Mouse (Mus musculus) mouse embryonic stem cell (cell line): Measurements from ENCODE around the gene Polr1d.

Source experiments
- in situ Hi-C, 2 experiments: fragments of 300-500 bp; cut with MboI; formaldehyde crosslinking; loops; 1 replicate in 1 of 2; 3 replicates in 1 of 2; pipeline ENCODE4 v1.14.3; 2019 to 2020; ENCODE audit warnings: low sequenced_read_pairs in 2 of 2, low pct_unique_long_range_greater_than_20kb in 1 of 2, mixed read lengths in 1 of 2; ENCODE audit not compliant: unreplicated experiment in 1 of 2

The Polr1d gene

GRCm38 (mm10) chr5:147076799-147077165 is at the start of gene Polr1d:
Polr1d (plus strand) TSS chr5:147077050.
- in situ Hi-C loops, result no loop called here

GRCm38 (mm10) chr5:147031281-147031680 is 45.6 kb upstream of the Polr1d start:
- in situ Hi-C loops, result no loop called here

GRCm38 (mm10) chr5:147033155-147033554 is 43.7 kb upstream of the Polr1d start:
- in situ Hi-C loops, result no loop called here

- in situ Hi-C loops, result no loop called here
Measured at GRCm38 (mm10) chr5:147034283-147034682, 42.6 kb upstream of the Polr1d start.

- in situ Hi-C loops, result no loop called here
Measured at GRCm38 (mm10) chr5:147035301-147035700, 41.5 kb upstream of the Polr1d start.

- in situ Hi-C loops, result no loop called here
Measured at GRCm38 (mm10) chr5:147036028-147036427, 40.8 kb upstream of the Polr1d start.

GRCm38 (mm10) chr5:147036661-147037060 is 40.2 kb upstream of the Polr1d start:
- in situ Hi-C loops, result no loop called here

GRCm38 (mm10) chr5:147037601-147038000 is 39.2 kb upstream of the Polr1d start:
- in situ Hi-C loops, result no loop called here

GRCm38 (mm10) chr5:147039394-147039793 is 37.5 kb upstream of the Polr1d start:
- in situ Hi-C loops, result no loop called here

GRCm38 (mm10) chr5:147041965-147042937 is 34.6 kb upstream of the Polr1d start:
- in situ Hi-C loops, result no loop called here

GRCm38 (mm10) chr5:147043240-147043844 is 33.5 kb upstream of the Polr1d start:
- in situ Hi-C loops, result no loop called here

- in situ Hi-C loops, result no loop called here
Measured at GRCm38 (mm10) chr5:147045311-147045710, 31.5 kb upstream of the Polr1d start.

- in situ Hi-C loops, result no loop called here
Measured at GRCm38 (mm10) chr5:147045929-147046328, 30.9 kb upstream of the Polr1d start.

GRCm38 (mm10) chr5:147049544-147050209 is 27.2 kb upstream of the Polr1d start:
- in situ Hi-C loops, result no loop called here

- in situ Hi-C loops, result no loop called here
Measured at GRCm38 (mm10) chr5:147050816-147051499, 25.9 kb upstream of the Polr1d start.

GRCm38 (mm10) chr5:147051500-147052308 is 25.1 kb upstream of the Polr1d start:
- in situ Hi-C loops, result no loop called here

- in situ Hi-C loops, result no loop called here
Measured at GRCm38 (mm10) chr5:147052309-147052558, 24.6 kb upstream of the Polr1d start.

GRCm38 (mm10) chr5:147053071-147053470 is 23.8 kb upstream of the Polr1d start:
- in situ Hi-C loops, result no loop called here
